Mouse (Mus musculus): ENCODE measurements at regions not wholly inside any gene's neighbourhood (a gene's known extent, or its start where the extent isn't known, plus 50 kb on each side); places are given as distances from the start of the nearest gene placed in this dataset.

DNA sequence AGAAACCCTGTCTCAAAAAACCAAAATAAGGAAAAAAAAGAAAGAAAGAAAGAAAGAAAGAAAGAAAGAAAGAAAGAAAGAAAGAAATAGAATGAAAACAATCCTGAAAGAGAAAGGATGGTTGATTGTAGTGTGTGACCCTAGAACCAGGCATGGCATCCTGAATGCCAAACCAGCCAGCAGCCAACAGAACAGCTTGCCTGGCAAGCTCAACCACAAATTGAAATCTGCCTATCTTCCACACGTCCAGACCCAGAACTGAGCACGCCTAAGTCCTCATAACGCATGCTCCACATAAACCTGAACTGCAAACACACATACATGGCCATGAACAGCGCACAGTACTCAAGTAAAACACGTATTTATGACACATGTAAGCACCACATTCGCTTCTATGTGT is 247.9 kb downstream of the H2al1j start:
- peak; percentile 20 for DNase-seq (ENCODE audit: low read depth)
- no peak for TF ChIP-seq POLR2A (IDR thresholded peaks at IDR 0.05; ENCODE audit: borderline replicate concordance, extremely low read depth, insufficient read depth, insufficient read length, poor library complexity, severe bottlenecking)
- TF ChIP-seq CTCF (IDR thresholded peaks at IDR 0.05; ENCODE audit: borderline replicate concordance, extremely low read depth, insufficient read depth, insufficient read length): no peak

DNA sequence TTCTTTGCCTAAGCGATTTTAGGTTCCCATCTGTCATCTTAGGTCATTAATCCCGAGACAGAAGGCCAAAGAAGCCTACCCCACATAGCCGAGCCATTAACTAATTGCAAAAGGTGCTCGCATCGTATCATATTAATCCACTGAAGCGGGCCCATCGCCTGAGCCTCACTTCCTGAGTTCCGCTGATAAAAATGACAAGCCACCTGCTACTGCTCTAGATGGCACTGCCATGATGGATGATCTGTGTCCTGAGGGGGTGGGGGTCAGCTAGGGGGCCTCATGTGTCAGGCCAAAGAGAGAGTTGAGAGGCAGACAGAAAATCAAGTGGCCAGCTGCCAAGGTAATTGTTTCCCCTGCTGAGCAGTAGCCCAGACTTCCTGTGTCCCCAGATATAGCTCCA is 248.7 kb downstream of the H2al1j start:
- no peak for TF ChIP-seq CTCF (IDR thresholded peaks at IDR 0.05; ENCODE audit: borderline replicate concordance, extremely low read depth, insufficient read depth, insufficient read length)
- no peak for TF ChIP-seq POLR2A (IDR thresholded peaks at IDR 0.05; ENCODE audit: borderline replicate concordance, extremely low read depth, insufficient read depth, insufficient read length, poor library complexity, severe bottlenecking)
- DNase-seq (ENCODE audit: low read depth): no peak

DNA sequence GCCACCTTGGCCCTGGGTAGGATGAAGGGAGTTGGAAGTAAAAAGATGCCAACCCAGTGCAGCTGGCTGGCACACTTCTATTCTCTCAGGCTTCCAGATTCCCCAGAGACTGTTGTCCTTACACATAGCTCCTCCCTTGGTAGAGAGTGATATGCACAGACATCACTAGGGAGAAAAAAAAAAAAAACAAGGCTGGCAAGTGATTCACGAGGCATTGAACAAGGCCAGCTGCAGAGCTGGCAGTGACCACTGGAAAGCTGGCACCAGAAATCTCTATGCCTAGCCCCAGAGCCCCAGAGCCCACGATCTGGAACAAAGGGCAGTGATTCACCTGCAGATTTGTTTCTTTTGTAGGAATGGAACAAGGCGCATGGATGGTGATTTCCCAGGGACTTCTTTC is 249.7 kb downstream of the H2al1j start:
- TF ChIP-seq POLR2A (IDR thresholded peaks at IDR 0.05; ENCODE audit: borderline replicate concordance, extremely low read depth, insufficient read depth, insufficient read length, poor library complexity, severe bottlenecking) (no peak), CTCF (IDR thresholded peaks at IDR 0.05; ENCODE audit: borderline replicate concordance, extremely low read depth, insufficient read depth, insufficient read length) (no peak)
- DNase-seq (ENCODE audit: low read depth): peak; percentile 50

DNA sequence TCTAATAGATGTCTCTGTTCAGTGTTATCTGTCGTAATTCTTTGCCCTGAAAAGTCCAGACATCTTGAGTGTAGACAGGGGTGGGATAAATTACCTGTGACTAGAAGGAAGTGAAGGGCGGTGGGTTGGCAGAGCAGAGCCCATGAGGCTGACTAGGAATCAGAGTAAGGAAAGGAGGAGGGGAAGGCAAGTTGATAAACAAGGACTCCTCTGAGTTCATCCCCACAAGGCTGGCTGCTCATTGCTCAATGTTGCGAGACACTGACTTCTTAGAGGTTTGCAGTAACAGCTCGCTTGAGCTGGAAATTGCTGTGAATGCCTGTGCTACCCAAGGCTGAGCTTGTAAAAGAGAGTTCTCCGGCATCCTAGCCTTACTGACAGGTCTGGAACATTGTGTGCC is 257.7 kb downstream of the H2al1j start:
- TF ChIP-seq POLR2A (IDR thresholded peaks at IDR 0.05; ENCODE audit: borderline replicate concordance, extremely low read depth, insufficient read depth, insufficient read length, poor library complexity, severe bottlenecking) (no peak), CTCF (IDR thresholded peaks at IDR 0.05; ENCODE audit: borderline replicate concordance, extremely low read depth, insufficient read depth, insufficient read length) (no peak)
- peak; percentile 12 for DNase-seq (ENCODE audit: low read depth)

DNA sequence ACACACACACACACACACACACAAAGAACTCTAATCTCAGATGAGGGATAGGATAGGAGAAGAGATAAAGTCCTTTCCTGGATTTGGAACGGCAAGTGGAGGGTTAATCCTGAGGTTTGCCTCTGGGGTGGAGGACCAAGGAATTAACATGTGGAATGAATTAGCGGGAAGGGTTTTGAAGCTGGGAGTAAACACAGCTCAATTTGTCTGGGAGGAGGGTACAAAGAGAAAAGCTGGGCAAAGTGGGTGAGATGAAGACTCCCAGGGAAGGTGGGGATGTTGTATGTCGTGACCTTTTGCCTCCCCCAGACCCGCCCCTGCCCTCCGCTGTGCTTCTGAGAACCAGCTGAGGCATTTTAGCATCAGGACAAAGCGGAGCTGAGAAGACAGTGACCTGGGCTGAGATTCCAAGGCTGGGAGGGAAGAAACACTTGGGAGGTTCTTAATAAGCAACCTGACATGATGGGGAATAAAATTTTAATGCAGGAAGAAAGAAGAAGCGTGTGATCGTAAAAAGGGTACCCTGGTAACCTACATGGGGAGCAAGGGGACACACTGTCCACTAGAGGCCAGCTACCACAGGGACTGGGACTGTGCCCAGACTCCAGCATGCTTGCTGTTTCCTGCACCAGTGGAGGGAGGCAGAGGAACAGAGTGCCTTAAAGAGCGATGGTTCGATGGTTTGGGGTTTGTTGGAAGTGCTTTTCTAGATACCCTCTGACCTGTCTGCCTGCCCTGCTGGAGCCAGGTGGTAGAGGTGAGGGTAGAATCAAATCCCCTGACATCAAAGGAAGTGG is 264.0 kb downstream of the H2al1j start:
- TF ChIP-seq CTCF (IDR thresholded peaks at IDR 0.05; ENCODE audit: borderline replicate concordance, extremely low read depth, insufficient read depth, insufficient read length) (peak; percentile 20; the same call in 1 of the 2 replicates), POLR2A (IDR thresholded peaks at IDR 0.05; ENCODE audit: borderline replicate concordance, extremely low read depth, insufficient read depth, insufficient read length, poor library complexity, severe bottlenecking) (no peak)
- DNase-seq (ENCODE audit: low read depth): peak; percentile 29

DNA sequence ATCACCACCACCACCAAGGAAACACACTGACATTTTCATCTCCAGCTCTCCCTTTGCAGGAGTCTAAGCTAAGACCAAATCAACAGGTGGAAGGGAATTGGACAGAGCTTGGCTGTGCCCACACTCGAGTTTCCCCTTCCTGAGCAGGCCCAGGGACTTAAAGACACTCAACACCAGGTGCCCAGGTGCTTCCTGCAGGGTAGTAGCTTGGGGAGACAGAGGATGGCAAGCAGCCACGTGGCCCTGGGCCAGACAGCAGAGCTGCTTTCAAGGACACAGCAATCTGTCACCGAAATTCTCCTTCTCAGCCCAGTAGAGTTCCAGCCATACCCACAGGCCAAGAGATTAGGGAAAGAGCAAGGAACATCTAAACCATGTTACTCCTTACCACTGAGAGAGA is 266.9 kb downstream of the H2al1j start:
- TF ChIP-seq CTCF (IDR thresholded peaks at IDR 0.05; ENCODE audit: borderline replicate concordance, extremely low read depth, insufficient read depth, insufficient read length): no peak
- no peak for TF ChIP-seq POLR2A (IDR thresholded peaks at IDR 0.05; ENCODE audit: borderline replicate concordance, extremely low read depth, insufficient read depth, insufficient read length, poor library complexity, severe bottlenecking)
- DNase-seq (ENCODE audit: low read depth): peak; percentile 54

DNA sequence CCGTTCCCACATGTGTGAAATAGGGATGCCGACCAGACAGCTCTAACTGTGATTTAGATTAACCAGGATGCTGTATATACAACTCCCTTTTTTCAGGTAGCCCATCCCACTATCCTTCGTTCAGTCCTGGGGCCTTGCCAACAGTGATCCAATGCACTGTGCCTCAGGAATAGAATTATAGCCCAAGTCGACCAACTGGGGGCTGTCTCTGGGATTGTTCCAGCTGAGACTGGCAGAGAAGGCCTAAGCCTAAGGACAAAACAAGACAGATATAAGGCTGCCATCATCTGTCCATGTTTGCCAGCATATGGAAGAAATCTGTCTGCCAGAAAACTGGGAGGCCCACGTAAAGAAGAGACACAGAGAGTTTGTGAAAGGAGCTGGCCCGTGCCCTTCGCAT is 269.9 kb downstream of the H2al1j start:
- peak; percentile 55 for DNase-seq (ENCODE audit: low read depth)
- no peak for TF ChIP-seq POLR2A (IDR thresholded peaks at IDR 0.05; ENCODE audit: borderline replicate concordance, extremely low read depth, insufficient read depth, insufficient read length, poor library complexity, severe bottlenecking)
- TF ChIP-seq CTCF (IDR thresholded peaks at IDR 0.05; ENCODE audit: borderline replicate concordance, extremely low read depth, insufficient read depth, insufficient read length): no peak

DNA sequence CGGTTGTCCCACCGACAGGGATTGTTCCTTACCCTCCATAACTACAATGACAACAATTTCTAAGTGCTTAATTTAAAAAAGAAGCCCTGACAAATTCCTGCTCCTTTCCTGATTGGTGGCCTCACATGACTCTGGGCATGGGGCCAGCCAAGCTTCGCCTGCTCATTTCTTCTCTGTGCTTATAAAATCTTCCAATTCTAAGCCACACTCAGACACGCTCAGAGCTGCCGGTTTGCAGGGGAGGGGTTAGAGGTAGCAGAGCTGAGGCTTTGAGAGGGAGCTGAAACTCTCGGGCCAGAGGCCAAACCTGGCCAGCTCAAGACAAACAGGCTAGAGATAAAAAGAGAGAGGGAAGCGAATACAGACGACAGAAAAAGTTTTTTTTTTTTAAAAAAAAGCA is 286.6 kb downstream of the H2al1j start:
- DNase-seq (ENCODE audit: low read depth): peak; percentile 87
- TF ChIP-seq POLR2A (IDR thresholded peaks at IDR 0.05; ENCODE audit: borderline replicate concordance, extremely low read depth, insufficient read depth, insufficient read length, poor library complexity, severe bottlenecking): no peak
- no peak for TF ChIP-seq CTCF (IDR thresholded peaks at IDR 0.05; ENCODE audit: borderline replicate concordance, extremely low read depth, insufficient read depth, insufficient read length)

DNA sequence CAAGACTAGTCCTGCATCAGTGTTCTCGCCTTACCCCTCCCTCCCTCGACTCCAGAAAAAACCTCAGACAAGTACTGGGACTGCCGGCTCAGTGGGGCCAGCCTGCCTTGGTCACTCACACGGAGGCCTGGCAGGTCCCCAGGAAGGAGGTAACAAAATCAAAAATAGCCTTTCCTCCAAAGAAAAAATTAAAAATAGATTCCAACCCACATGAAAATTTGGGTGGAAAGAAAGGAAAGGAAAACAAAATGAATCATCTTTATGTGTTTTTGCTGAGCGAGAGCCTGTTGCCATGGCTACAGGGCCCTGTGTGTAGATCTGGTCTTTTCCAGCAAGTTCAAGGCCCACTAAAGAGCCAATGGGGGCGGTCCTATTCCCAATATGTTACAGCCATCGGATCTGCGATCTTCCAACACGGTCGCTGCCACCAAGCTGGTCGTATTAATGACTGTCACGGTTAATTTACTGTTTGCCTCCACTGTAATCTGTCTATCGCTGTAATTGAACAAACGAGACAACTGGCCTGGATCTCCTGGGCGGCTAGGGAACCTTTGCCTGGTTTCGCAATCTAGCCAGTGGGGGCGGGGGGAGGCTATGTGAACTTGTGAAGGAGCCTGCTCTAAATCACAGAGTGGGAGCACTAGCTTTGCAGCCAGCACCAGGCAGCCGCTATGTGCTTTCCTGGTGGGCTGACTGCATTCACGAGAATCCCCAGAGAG is 293.6 kb downstream of the H2al1j start:
- DNase-seq (ENCODE audit: low read depth): peak; percentile 75
- TF ChIP-seq POLR2A (IDR thresholded peaks at IDR 0.05; ENCODE audit: borderline replicate concordance, extremely low read depth, insufficient read depth, insufficient read length, poor library complexity, severe bottlenecking) (no peak), CTCF (IDR thresholded peaks at IDR 0.05; ENCODE audit: borderline replicate concordance, extremely low read depth, insufficient read depth, insufficient read length) (no peak)

DNA sequence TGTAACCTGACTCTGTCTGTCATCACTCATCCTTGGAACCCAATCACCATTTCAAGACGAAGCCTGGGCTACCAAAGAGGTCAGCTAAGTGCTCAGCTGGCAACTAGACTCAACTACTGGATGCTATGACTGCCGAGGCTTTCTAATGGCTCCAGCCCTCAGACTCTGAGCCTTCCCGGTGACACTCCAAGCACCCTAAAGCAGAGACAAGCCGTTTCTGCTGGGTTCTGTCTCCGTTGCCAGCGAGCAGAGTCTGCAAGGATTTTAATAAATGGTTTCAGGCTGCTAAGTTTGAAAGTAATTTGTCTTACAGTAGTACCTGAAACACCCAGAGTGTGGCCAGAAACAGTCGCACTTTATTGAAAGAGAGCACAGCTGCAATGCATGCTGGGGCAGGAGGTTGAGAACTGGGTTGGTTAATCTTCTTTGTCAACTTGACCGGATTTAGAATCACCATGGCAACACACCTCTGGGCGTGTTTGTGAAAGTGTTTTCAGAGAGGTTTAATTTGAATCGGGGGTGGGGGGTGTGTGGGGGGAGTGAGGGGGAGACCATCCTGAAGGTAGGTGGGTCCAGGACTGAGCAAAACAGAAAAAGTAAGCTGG is 298.8 kb downstream of the H2al1j start:
- TF ChIP-seq CTCF (IDR thresholded peaks at IDR 0.05; ENCODE audit: borderline replicate concordance, extremely low read depth, insufficient read depth, insufficient read length): no peak
- no peak for TF ChIP-seq POLR2A (IDR thresholded peaks at IDR 0.05; ENCODE audit: borderline replicate concordance, extremely low read depth, insufficient read depth, insufficient read length, poor library complexity, severe bottlenecking)
- DNase-seq (ENCODE audit: low read depth): peak; percentile 62

DNA sequence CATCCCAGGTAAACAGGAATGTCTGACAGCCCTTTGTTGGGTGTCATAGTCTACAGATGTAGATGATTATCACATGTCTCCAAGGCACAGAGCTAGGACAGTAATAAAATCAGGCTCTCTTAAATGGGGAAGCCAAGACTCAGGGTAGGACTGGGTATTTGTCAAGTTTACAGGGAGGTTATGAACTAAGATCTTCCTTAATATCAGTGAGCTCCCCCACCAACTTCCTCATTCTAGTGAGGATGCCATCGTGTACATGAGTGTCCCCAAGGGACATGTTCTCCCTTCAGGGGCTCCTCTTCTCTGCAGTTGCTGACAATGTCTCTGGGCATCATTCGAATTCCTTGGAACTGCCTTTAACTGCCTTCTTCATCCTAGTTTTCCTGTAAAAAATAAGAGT is 301.7 kb downstream of the H2al1j start:
- TF ChIP-seq POLR2A (IDR thresholded peaks at IDR 0.05; ENCODE audit: borderline replicate concordance, extremely low read depth, insufficient read depth, insufficient read length, poor library complexity, severe bottlenecking) (no peak), CTCF (IDR thresholded peaks at IDR 0.05; ENCODE audit: borderline replicate concordance, extremely low read depth, insufficient read depth, insufficient read length) (no peak)

More for the DNA sequence above, 301.7 kb downstream of the H2al1j start:
- no peak for DNase-seq (ENCODE audit: low read depth)
